Mouse (Mus musculus): Measurements from ENCODE around the gene Stk25. TPM values are rescaled to one million over a fixed set of nuclear protein-coding genes. Genes with fewer than 3 reads are reported as not detected.

Stk25 gene
- polyA plus RNA-seq, 1 experiment from 2014 or later = 48.1 TPM

DNA sequence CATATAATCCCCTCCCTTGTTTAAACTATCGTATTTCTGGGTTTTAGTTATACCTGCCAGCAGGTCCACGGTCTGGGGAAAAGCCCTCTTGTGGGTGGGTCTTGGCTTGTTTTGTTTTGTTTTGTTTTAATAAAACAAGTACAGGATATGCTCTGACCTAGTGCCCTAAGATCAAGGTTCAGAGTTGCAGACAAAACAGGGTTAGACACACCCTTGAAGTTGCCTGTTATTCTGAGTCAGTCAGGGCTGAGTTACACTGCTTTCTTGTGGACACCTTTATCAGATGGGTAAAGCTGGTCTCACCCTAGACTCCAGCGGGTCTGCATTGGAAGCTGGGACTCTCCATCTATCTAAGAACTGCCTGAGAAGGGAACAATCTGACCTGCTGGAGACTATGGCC is 35.0 kb upstream of the Stk25 start:
- Histone ChIP-seq H3K9ac (ENCODE audit: low read depth, low read length) (no peak overlapping the region), H3K9me3 (replicated peaks; ENCODE audit: control insufficient read depth, low read length) (no peaks in the 10 kb centered on the region), H3K4me2 (ENCODE audit: low read depth, low read length) (no peak overlapping the region), H3K27me3 (ENCODE audit: control insufficient read depth, insufficient read depth, low read depth, low read length) (no peaks in the 10 kb centered on the region), H3K4me1 (ENCODE audit: control insufficient read depth, low read depth, low read length) (no peaks in the 10 kb centered on the region; the same call in 1 of the 2 replicates), H3K27ac (ENCODE audit: low read length) (no peak overlapping the region), H3K36me3 (ENCODE audit: control insufficient read depth, insufficient read depth) (no peaks in the 10 kb centered on the region), H3K4me3 (ENCODE audit: low read depth, low read length) (no peak overlapping the region)
- WGBS (ENCODE audit: insufficient replicate concordance) = 62% methylated on average over 3 of the region's 3 CpGs
- no peak for ATAC-seq (ENCODE audit: low read depth)

DNA sequence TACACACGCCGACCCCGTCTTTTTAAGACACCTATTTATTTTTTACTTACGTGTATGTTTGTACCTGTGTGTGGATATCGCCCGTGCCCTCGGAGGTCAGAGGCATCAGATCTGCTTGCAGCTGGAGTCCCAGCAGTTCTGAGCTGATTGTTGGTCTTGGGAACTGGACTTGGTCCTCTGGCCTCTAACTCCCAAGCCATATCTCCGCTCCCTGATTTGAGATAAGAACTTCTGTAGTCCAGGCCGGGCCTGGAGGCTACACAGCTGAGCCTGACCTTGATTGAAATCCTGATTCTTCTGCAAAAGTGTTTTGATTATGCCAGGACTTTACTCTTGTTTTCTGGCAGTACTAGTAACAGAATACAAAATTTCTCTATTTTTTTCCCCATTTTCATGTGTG is 34.3 kb upstream of the Stk25 start:
- no peaks in the 10 kb centered on the region; the same call in 1 of the 2 replicates for H3K4me1 ChIP-seq (ENCODE audit: control insufficient read depth, low read depth, low read length)
- H3K4me2 ChIP-seq (ENCODE audit: low read depth, low read length) = no peak overlapping the region
- no peaks in the 10 kb centered on the region for H3K36me3 ChIP-seq (ENCODE audit: control insufficient read depth, insufficient read depth)
- no peak overlapping the region for H3K4me3 ChIP-seq (ENCODE audit: low read depth, low read length)
- H3K27ac ChIP-seq (ENCODE audit: low read length) = no peak overlapping the region
- no peaks in the 10 kb centered on the region for H3K9me3 ChIP-seq (replicated peaks; ENCODE audit: control insufficient read depth, low read length)
- no peak for ATAC-seq (ENCODE audit: low read depth)
- 74% methylated on average over 9 of the region's 9 CpGs for WGBS (ENCODE audit: insufficient replicate concordance)
- H3K27me3 ChIP-seq (ENCODE audit: control insufficient read depth, insufficient read depth, low read depth, low read length) = no peaks in the 10 kb centered on the region
- H3K9ac ChIP-seq (ENCODE audit: low read depth, low read length) = no peak overlapping the region

GRCm38 (mm10) chr1:93691786-93692357 is 33.4 kb upstream of the Stk25 start:
- H3K9me3 ChIP-seq (replicated peaks; ENCODE audit: control insufficient read depth, low read length) = no peaks in the 10 kb centered on the region
- WGBS (ENCODE audit: insufficient replicate concordance) = 46% methylated on average over 10 of the region's 10 CpGs
- ATAC-seq (ENCODE audit: low read depth) = no peak
- H3K4me3 ChIP-seq (ENCODE audit: low read depth, low read length) = no peak overlapping the region
- no peaks in the 10 kb centered on the region for H3K36me3 ChIP-seq (ENCODE audit: control insufficient read depth, insufficient read depth)
- H3K4me1 ChIP-seq (ENCODE audit: control insufficient read depth, low read depth, low read length) = no peaks in the 10 kb centered on the region; the same call in 1 of the 2 replicates
- H3K4me2 ChIP-seq (ENCODE audit: low read depth, low read length) = no peak overlapping the region
- no peak overlapping the region for H3K9ac ChIP-seq (ENCODE audit: low read depth, low read length)
- H3K27me3 ChIP-seq (ENCODE audit: control insufficient read depth, insufficient read depth, low read depth, low read length) = peaks cover 6% of the 10 kb centered on the region
- no peak overlapping the region for H3K27ac ChIP-seq (ENCODE audit: low read length)

DNA sequence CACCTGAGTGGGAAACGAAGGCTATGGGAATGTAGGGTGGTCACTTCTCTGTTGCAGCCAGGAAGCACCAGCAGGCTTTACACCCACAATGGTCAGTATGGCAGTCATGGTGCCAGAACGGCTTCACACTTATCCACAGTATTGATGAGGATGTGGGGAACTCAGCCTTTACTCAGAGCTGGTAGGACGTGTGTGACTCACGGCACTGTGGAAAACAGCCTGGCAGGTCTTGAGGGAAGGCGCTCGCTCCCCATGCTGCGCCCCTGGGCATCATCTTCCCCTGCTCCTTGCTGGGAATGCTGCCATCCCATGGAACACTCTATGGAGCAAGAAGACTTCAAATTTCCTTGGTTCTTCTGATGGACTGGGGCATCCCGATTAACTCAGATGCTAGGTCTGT is 32.6 kb upstream of the Stk25 start:
- ATAC-seq (ENCODE audit: low read depth) = no peak

GRCm38 (mm10) chr1:93689901-93690496 is 31.5 kb upstream of the Stk25 start:
- Histone ChIP-seq H3K9me3 (replicated peaks; ENCODE audit: control insufficient read depth, low read length) (no peaks in the 10 kb centered on the region), H3K4me2 (ENCODE audit: low read depth, low read length) (no peak overlapping the region), H3K4me3 (ENCODE audit: low read depth, low read length) (no peak overlapping the region), H3K36me3 (ENCODE audit: control insufficient read depth, insufficient read depth) (no peaks in the 10 kb centered on the region), H3K27me3 (ENCODE audit: control insufficient read depth, insufficient read depth, low read depth, low read length) (peaks cover 24% of the 10 kb centered on the region), H3K9ac (ENCODE audit: low read depth, low read length) (no peak overlapping the region), H3K27ac (ENCODE audit: low read length) (no peak overlapping the region), H3K4me1 (ENCODE audit: control insufficient read depth, low read depth, low read length) (no peaks in the 10 kb centered on the region; the same call in 1 of the 2 replicates)
- WGBS (ENCODE audit: insufficient replicate concordance) = 58% methylated on average over 7 of the region's 7 CpGs
- no peak for ATAC-seq (ENCODE audit: low read depth)

More for the DNA sequence above, 32.6 kb upstream of the Stk25 start:
- Histone ChIP-seq H3K9me3 (replicated peaks; ENCODE audit: control insufficient read depth, low read length) (no peaks in the 10 kb centered on the region), H3K27me3 (ENCODE audit: control insufficient read depth, insufficient read depth, low read depth, low read length) (peaks cover 13% of the 10 kb centered on the region), H3K4me3 (ENCODE audit: low read depth, low read length) (no peak overlapping the region), H3K9ac (ENCODE audit: low read depth, low read length) (no peak overlapping the region), H3K4me2 (ENCODE audit: low read depth, low read length) (no peak overlapping the region), H3K27ac (ENCODE audit: low read length) (no peak overlapping the region), H3K36me3 (ENCODE audit: control insufficient read depth, insufficient read depth) (no peaks in the 10 kb centered on the region), H3K4me1 (ENCODE audit: control insufficient read depth, low read depth, low read length) (no peaks in the 10 kb centered on the region; the same call in 1 of the 2 replicates)
- 79% methylated on average over 8 of the region's 8 CpGs for WGBS (ENCODE audit: insufficient replicate concordance)

GRCm38 (mm10) chr1:93688154-93688553 is 29.7 kb upstream of the Stk25 start:
- H3K9me3 ChIP-seq (replicated peaks; ENCODE audit: control insufficient read depth, low read length) = no peaks in the 10 kb centered on the region
- H3K27me3 ChIP-seq (ENCODE audit: control insufficient read depth, insufficient read depth, low read depth, low read length) = peaks cover 31% of the 10 kb centered on the region
- no peak overlapping the region for H3K9ac ChIP-seq (ENCODE audit: low read depth, low read length)
- no peaks in the 10 kb centered on the region; the same call in 1 of the 2 replicates for H3K4me1 ChIP-seq (ENCODE audit: control insufficient read depth, low read depth, low read length)
- WGBS (ENCODE audit: insufficient replicate concordance) = 55% methylated on average over 8 of the region's 8 CpGs
- H3K4me3 ChIP-seq (ENCODE audit: low read depth, low read length) = no peak overlapping the region
- no peak overlapping the region for H3K4me2 ChIP-seq (ENCODE audit: low read depth, low read length)
- H3K36me3 ChIP-seq (ENCODE audit: control insufficient read depth, insufficient read depth) = no peaks in the 10 kb centered on the region
- 0 out of 2 replicates have a peak, but pooled peaks have one; percentile 12 for ATAC-seq (ENCODE audit: low read depth)
- H3K27ac ChIP-seq (ENCODE audit: low read length) = no peak overlapping the region

- Histone ChIP-seq H3K36me3 (ENCODE audit: control insufficient read depth, insufficient read depth) (no peaks in the 10 kb centered on the region), H3K4me3 (ENCODE audit: low read depth, low read length) (no peak overlapping the region), H3K27me3 (ENCODE audit: control insufficient read depth, insufficient read depth, low read depth, low read length) (peaks cover 31% of the 10 kb centered on the region), H3K4me2 (ENCODE audit: low read depth, low read length) (no peak overlapping the region), H3K27ac (ENCODE audit: low read length) (no peak overlapping the region), H3K9ac (ENCODE audit: low read depth, low read length) (no peak overlapping the region), H3K4me1 (ENCODE audit: control insufficient read depth, low read depth, low read length) (no peaks in the 10 kb centered on the region), H3K9me3 (replicated peaks; ENCODE audit: control insufficient read depth, low read length) (no peaks in the 10 kb centered on the region)
- no peak for ATAC-seq (ENCODE audit: low read depth)
- 54% methylated on average over 3 of the region's 3 CpGs for WGBS (ENCODE audit: insufficient replicate concordance)
Measured at GRCm38 (mm10) chr1:93686961-93687320, 28.5 kb upstream of the Stk25 start.

DNA sequence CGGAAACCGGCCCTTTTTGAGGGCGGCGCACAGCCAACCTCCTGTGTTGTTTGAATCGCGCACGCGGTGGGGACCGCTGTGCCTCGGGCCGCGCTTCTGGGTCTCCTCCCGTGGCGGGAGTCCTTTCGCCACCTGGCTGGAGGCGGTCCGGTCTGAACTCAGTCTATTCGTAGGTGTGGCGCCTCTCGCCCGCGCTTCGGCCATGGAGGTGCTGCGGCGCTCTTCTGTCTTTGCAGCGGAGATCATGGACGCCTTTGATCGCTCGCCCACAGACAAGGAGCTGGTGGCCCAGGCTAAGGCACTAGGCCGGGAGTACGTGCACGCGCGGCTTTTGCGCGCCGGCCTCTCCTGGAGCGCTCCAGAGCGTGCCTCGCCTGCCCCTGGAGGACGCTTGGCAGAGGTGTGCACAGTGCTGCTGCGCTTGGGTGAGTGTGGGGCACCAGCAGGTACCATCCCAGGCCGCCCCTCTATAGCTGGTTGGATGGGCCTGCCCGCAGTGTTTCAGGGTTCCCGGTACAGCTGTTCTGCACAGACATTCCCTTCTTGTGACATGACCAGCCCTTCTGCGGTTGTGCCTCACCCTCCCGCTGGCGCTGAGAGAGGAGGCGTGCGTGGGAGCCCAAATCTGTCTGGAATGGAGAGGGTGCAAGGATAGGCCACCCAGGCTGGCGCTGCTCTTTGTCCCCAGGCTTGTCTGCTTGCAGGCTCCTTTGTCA is 27.9 kb upstream of the Stk25 start:
- 7% methylated on average over 51 of the region's 51 CpGs for WGBS (ENCODE audit: insufficient replicate concordance)
- Histone ChIP-seq H3K36me3 (ENCODE audit: control insufficient read depth, insufficient read depth) (no peaks in the 10 kb centered on the region), H3K27ac (ENCODE audit: low read length) (no peak overlapping the region), H3K4me3 (ENCODE audit: low read depth, low read length) (peak overlapping the region; percentile 57), H3K9ac (ENCODE audit: low read depth, low read length) (no peak overlapping the region; the same call in 1 of the 2 replicates), H3K4me2 (ENCODE audit: low read depth, low read length) (peak overlapping the region; percentile 64), H3K27me3 (ENCODE audit: control insufficient read depth, insufficient read depth, low read depth, low read length) (peaks cover 31% of the 10 kb centered on the region), H3K9me3 (replicated peaks; ENCODE audit: control insufficient read depth, low read length) (no peaks in the 10 kb centered on the region), H3K4me1 (ENCODE audit: control insufficient read depth, low read depth, low read length) (no peaks in the 10 kb centered on the region)
- ATAC-seq (ENCODE audit: low read depth) = peak; percentile 44; the same call in 1 of the 2 replicates
